Mouse (Mus musculus): ENCODE measurements around the gene Nfia. TPM values are rescaled to one million over a fixed set of nuclear protein-coding genes. Genes with fewer than 3 reads are reported as not detected.

Nfia gene
- polyA plus RNA-seq, 1 experiment from 2014 or later, result 32.1 TPM

DNA sequence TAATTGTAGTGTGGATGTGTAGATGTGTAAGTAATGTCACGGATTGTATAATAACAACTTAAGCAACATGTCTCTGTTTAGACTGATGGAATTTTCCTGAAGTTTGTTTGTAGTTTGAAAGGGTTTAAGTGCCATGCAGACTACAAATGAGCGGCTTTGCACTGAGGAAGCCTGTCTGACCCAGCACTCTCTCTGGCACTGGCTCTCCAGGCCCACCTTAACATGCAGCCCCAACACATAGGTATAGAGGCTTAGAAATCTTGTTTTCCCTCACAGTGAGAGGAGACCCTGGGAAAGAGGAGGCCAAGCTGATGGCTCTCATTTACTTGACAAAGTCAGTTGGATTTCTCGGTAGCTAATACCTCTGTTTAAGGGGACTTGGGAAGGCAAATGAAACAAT lies 13.9 kb upstream of the Nfia start:
- peak overlapping the region; percentile 54; the same call in 1 of the 2 replicates for H3K4me2 ChIP-seq (replicated peaks; ENCODE audit: low read depth, low read length)
- H3K9ac ChIP-seq (ENCODE audit: low read depth, low read length), result no peak overlapping the region
- no peak for ATAC-seq (ENCODE audit: low FRiP score, low TSS enrichment)
- WGBS, result 23% methylated on average over 3 of the region's 3 CpGs
- H3K4me1 ChIP-seq (ENCODE audit: control insufficient read depth, insufficient read depth, low read length), result 0 out of 2 replicates have a peak, but pooled peaks cover 5% of the 10 kb centered on the region
- peak overlapping the region; percentile 40; the same call in 1 of the 2 replicates for H3K4me3 ChIP-seq (ENCODE audit: low read length)
- H3K27ac ChIP-seq (ENCODE audit: low read depth, low read length), result no peak overlapping the region
- H3K36me3 ChIP-seq (ENCODE audit: control insufficient read depth, insufficient read depth, low read length), result no peaks in the 10 kb centered on the region
- peaks cover 33% of the 10 kb centered on the region for H3K27me3 ChIP-seq (ENCODE audit: control insufficient read depth, insufficient read depth, low read length)
- H3K9me3 ChIP-seq (ENCODE audit: control insufficient read depth, low read length), result no peaks in the 10 kb centered on the region

DNA sequence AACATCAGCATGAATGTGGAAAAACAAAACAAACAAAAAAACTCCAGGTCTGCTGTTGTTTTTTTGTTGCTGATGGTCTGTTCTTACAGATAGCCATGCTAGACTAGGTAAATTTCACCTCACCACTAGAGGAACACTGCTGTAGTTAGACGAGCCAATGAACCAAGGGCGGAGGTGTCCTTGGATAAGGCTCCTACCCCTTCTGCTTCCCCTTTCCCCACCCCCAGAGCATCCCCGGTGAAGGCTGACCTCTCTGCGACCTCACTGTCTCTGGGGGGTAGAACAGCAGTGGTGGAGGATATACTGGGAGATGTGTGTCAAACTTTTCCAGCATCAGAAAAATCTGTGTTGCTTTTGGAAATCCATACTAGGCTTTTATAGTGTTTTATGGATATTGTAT lies 7.9 kb upstream of the Nfia start:
- 29% methylated on average over 4 of the region's 4 CpGs for WGBS
- Histone ChIP-seq H3K4me2 (replicated peaks; ENCODE audit: low read depth, low read length) (no peak overlapping the region), H3K9me3 (ENCODE audit: control insufficient read depth, low read length) (no peaks in the 10 kb centered on the region), H3K36me3 (ENCODE audit: control insufficient read depth, insufficient read depth, low read length) (no peaks in the 10 kb centered on the region), H3K4me3 (ENCODE audit: low read length) (no peak overlapping the region), H3K4me1 (ENCODE audit: control insufficient read depth, insufficient read depth, low read length) (no peaks in the 10 kb centered on the region), H3K9ac (ENCODE audit: low read depth, low read length) (no peak overlapping the region), H3K27me3 (ENCODE audit: control insufficient read depth, insufficient read depth, low read length) (peaks cover 5% of the 10 kb centered on the region; the same call in 1 of the 2 replicates), H3K27ac (ENCODE audit: low read depth, low read length) (no peak overlapping the region)
- no peak for ATAC-seq (ENCODE audit: low FRiP score, low TSS enrichment)

DNA sequence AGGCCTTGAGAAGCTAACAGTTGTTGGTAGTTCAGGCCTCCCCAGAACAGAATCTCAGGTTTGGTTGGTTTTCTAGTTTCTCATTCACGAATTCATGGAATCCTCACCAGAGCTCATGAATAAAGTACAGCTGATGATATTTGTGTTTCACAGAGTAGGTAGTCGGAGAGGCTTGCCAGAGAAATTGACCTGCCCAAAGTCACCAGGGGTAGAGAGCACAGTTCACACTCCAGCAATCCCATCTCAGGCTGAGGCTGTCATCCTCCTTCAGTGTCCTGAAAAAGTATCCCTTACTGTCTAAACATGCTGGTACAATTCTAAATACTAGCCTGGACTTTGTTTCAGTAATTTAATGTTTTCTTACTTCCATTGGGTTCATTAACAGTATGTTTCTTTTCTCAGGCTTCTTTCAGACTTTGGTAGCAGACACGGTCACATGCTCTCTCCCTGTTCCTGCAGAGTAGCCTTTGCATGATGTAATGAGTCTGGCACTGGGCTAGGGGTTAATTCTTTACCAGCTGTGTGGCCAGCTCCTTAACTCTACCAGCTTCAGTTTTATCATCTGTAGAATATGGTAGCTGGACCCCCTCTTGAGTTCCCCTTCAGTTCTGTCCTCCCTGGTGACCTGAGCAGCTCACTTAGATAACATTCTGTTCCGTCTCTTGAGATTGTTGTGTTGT lies 7.1 kb upstream of the Nfia start:
- peak; percentile 64; the same call in 1 of the 2 replicates for ATAC-seq (ENCODE audit: low FRiP score, low TSS enrichment)
- Histone ChIP-seq H3K27ac (ENCODE audit: low read depth, low read length) (no peak overlapping the region), H3K4me2 (replicated peaks; ENCODE audit: low read depth, low read length) (no peak overlapping the region), H3K9ac (ENCODE audit: low read depth, low read length) (no peak overlapping the region), H3K9me3 (ENCODE audit: control insufficient read depth, low read length) (no peaks in the 10 kb centered on the region), H3K36me3 (ENCODE audit: control insufficient read depth, insufficient read depth, low read length) (no peaks in the 10 kb centered on the region), H3K27me3 (ENCODE audit: control insufficient read depth, insufficient read depth, low read length) (peaks cover 5% of the 10 kb centered on the region; the same call in 1 of the 2 replicates), H3K4me3 (ENCODE audit: low read length) (no peak overlapping the region), H3K4me1 (ENCODE audit: control insufficient read depth, insufficient read depth, low read length) (no peaks in the 10 kb centered on the region)
- 58% methylated on average over 4 of the region's 4 CpGs for WGBS

DNA sequence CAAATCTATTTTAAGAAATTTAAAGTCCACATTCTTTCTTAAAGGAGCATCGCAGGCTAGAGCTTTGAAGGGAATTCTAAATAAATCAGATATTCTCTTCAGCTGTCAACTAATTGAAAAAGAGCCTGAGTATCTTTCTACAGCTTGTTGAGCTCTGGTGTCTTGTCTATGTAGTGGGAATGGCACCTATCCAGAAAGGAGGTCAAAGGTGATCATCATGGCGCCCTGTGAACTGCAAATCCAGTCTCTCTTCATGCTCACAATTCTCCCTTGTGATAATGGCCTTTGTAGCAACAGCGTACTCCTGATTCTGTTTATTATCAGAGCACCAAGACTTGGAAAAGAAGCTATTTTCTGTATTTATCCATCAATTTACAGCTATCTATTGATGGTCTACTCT lies 6.4 kb upstream of the Nfia start:
- ATAC-seq (ENCODE audit: low FRiP score, low TSS enrichment), result no peak
- Histone ChIP-seq H3K4me1 (ENCODE audit: control insufficient read depth, insufficient read depth, low read length) (no peaks in the 10 kb centered on the region), H3K9ac (ENCODE audit: low read depth, low read length) (no peak overlapping the region), H3K4me2 (replicated peaks; ENCODE audit: low read depth, low read length) (no peak overlapping the region), H3K4me3 (ENCODE audit: low read length) (no peak overlapping the region), H3K36me3 (ENCODE audit: control insufficient read depth, insufficient read depth, low read length) (no peaks in the 10 kb centered on the region), H3K27ac (ENCODE audit: low read depth, low read length) (no peak overlapping the region), H3K9me3 (ENCODE audit: control insufficient read depth, low read length) (no peaks in the 10 kb centered on the region), H3K27me3 (ENCODE audit: control insufficient read depth, insufficient read depth, low read length) (peaks cover 1% of the 10 kb centered on the region; the same call in 1 of the 2 replicates)
- 88% methylated on average over 3 of the region's 3 CpGs for WGBS

DNA sequence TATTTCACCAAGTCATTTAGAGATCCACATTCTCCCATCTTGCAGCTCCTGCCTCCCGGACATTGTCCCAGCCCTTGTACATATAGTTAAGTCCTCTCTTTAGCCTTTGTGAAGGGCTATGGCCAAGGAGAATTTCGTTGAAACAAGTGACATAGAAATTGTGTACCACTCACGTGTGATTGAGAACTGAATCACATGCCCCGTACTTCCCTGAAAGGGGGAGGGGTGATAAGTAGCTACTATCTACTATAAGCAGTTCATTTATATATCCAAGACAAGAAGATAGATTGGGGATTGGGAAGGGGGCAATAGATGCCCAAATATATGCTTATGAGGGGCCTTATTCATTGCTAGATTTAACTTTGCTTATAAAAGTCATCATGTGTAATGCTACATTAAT lies 5.5 kb upstream of the Nfia start:
- WGBS, result 79% methylated on average over 4 of the region's 4 CpGs
- Histone ChIP-seq H3K36me3 (ENCODE audit: control insufficient read depth, insufficient read depth, low read length) (no peaks in the 10 kb centered on the region), H3K9ac (ENCODE audit: low read depth, low read length) (no peak overlapping the region), H3K9me3 (ENCODE audit: control insufficient read depth, low read length) (no peaks in the 10 kb centered on the region), H3K4me1 (ENCODE audit: control insufficient read depth, insufficient read depth, low read length) (no peaks in the 10 kb centered on the region), H3K4me3 (ENCODE audit: low read length) (no peak overlapping the region), H3K4me2 (replicated peaks; ENCODE audit: low read depth, low read length) (no peak overlapping the region), H3K27me3 (ENCODE audit: control insufficient read depth, insufficient read depth, low read length) (no peaks in the 10 kb centered on the region), H3K27ac (ENCODE audit: low read depth, low read length) (no peak overlapping the region)
- no peak for ATAC-seq (ENCODE audit: low FRiP score, low TSS enrichment)

DNA sequence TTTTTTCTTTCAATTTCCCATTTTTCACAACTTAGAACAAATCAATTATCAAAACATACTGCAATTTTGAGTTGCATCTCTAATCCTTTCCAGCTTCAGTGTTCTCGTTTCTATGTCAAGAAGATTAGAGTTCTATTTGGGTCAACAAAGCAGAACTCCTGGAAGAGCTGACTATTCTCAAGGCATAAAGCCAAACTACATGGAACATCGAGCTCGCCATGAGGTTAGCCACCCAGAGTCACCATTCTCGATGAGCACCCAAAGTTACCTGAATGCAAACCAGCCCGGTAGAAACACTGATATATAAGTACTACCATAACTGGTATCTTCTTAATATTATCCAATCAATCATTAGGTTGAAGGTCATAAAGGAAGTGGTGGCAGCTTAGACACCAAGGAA lies 5.0 kb upstream of the Nfia start:
- Histone ChIP-seq H3K27me3 (ENCODE audit: control insufficient read depth, insufficient read depth, low read length) (no peaks in the 10 kb centered on the region), H3K4me3 (ENCODE audit: low read length) (no peak overlapping the region), H3K9me3 (ENCODE audit: control insufficient read depth, low read length) (no peaks in the 10 kb centered on the region), H3K27ac (ENCODE audit: low read depth, low read length) (no peak overlapping the region), H3K9ac (ENCODE audit: low read depth, low read length) (no peak overlapping the region), H3K4me1 (ENCODE audit: control insufficient read depth, insufficient read depth, low read length) (no peaks in the 10 kb centered on the region), H3K4me2 (replicated peaks; ENCODE audit: low read depth, low read length) (no peak overlapping the region), H3K36me3 (ENCODE audit: control insufficient read depth, insufficient read depth, low read length) (no peaks in the 10 kb centered on the region)
- no peak for ATAC-seq (ENCODE audit: low FRiP score, low TSS enrichment)
- 92% methylated on average over 5 of the region's 5 CpGs for WGBS

DNA sequence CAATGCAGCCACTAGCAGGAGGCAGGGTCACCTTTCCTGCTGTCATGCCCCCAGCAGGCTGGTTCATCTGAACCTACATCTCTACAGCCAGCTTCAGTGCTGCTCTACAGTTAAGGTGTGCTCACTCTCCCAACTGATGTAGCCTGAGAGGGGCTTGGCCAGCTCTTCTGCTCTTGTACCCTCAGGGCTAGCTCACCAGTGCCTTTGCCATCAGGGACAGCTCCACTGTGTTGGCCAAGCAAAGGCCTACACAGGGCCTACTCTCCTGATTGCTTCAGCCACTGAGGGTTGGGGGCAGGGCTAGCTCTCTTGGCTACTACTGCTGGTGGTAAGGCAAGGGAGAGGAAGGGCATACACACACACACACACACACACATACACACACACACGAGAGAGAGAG lies 2.7 kb upstream of the Nfia start:
- Histone ChIP-seq H3K36me3 (ENCODE audit: control insufficient read depth, insufficient read depth, low read length) (no peaks in the 10 kb centered on the region), H3K9me3 (ENCODE audit: control insufficient read depth, low read length) (no peaks in the 10 kb centered on the region), H3K4me3 (ENCODE audit: low read length) (no peak overlapping the region), H3K4me1 (ENCODE audit: control insufficient read depth, insufficient read depth, low read length) (no peaks in the 10 kb centered on the region), H3K4me2 (replicated peaks; ENCODE audit: low read depth, low read length) (no peak overlapping the region), H3K27me3 (ENCODE audit: control insufficient read depth, insufficient read depth, low read length) (no peaks in the 10 kb centered on the region), H3K27ac (ENCODE audit: low read depth, low read length) (no peak overlapping the region), H3K9ac (ENCODE audit: low read depth, low read length) (no peak overlapping the region)
- WGBS, result no CpG with 5 or more reads among the region's 1 CpGs
- no peak for ATAC-seq (ENCODE audit: low FRiP score, low TSS enrichment)

DNA sequence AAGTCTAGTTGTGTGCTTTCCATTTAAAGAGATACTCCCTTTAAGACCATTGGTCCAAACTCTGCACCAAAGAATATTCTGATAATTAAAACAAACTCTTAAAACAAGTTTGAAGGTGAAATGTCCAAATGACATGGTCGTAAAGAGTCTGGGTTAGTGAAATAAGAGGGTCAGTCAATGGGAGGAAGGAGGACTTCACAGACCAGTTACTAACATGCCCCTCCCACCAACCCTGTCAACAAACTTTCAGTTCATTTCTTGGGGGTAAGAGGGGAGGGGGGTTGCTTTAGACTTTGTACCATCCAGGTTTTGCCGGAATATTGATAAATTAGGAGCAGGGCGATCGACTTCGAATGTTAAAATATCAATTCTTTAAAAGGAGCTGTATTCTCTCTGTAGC lies 1.1 kb upstream of the Nfia start:
- Histone ChIP-seq H3K9ac (ENCODE audit: low read depth, low read length) (peak overlapping the region; percentile 55; the same call in 1 of the 2 replicates), H3K27ac (ENCODE audit: low read depth, low read length) (peak overlapping the region; percentile 90; the same call in 1 of the 2 replicates), H3K36me3 (ENCODE audit: control insufficient read depth, insufficient read depth, low read length) (no peaks in the 10 kb centered on the region), H3K9me3 (ENCODE audit: control insufficient read depth, low read length) (no peaks in the 10 kb centered on the region), H3K4me1 (ENCODE audit: control insufficient read depth, insufficient read depth, low read length) (no peaks in the 10 kb centered on the region), H3K4me2 (replicated peaks; ENCODE audit: low read depth, low read length) (peak overlapping the region; percentile 68), H3K27me3 (ENCODE audit: control insufficient read depth, insufficient read depth, low read length) (peaks cover 2% of the 10 kb centered on the region; the same call in 1 of the 2 replicates), H3K4me3 (ENCODE audit: low read length) (peak overlapping the region; percentile 46)
- 9% methylated on average over 5 of the region's 5 CpGs for WGBS
- ATAC-seq (ENCODE audit: low FRiP score, low TSS enrichment), result no peak

DNA sequence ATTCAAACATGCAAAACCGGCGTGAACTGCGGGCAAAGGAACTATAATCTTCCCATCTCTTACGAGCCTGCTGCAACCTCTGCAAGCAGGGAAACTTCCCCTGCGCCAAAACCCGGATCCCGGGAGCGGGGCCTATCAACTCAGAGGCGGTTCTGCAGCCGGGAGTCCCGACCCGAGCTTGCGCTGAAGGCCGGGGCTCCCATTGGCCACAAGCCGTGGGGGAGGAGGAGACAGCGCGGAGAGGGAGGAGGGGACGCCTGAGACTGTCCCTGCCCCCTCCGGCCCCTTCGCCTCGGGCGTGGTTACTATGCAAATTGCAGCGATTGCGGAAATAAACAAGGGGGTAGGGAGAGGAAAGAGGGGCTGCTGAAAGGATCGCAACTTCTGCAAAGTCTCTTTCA lies 450 bp upstream of the Nfia start:
- no peaks in the 10 kb centered on the region for H3K36me3 ChIP-seq (ENCODE audit: control insufficient read depth, insufficient read depth, low read length)
- H3K4me1 ChIP-seq (ENCODE audit: control insufficient read depth, insufficient read depth, low read length), result no peaks in the 10 kb centered on the region
- H3K9ac ChIP-seq (ENCODE audit: low read depth, low read length), result peak overlapping the region; percentile 55
- H3K27me3 ChIP-seq (ENCODE audit: control insufficient read depth, insufficient read depth, low read length), result peaks cover 4% of the 10 kb centered on the region
- H3K4me2 ChIP-seq (replicated peaks; ENCODE audit: low read depth, low read length), result peak overlapping the region; percentile 68
- no peaks in the 10 kb centered on the region for H3K9me3 ChIP-seq (ENCODE audit: control insufficient read depth, low read length)
- WGBS, result under 1% methylated on average over 25 of the region's 25 CpGs
- peak overlapping the region; percentile 90 for H3K27ac ChIP-seq (ENCODE audit: low read depth, low read length)
- peak; percentile 96 for ATAC-seq (ENCODE audit: low FRiP score, low TSS enrichment)
- H3K4me3 ChIP-seq (ENCODE audit: low read length), result peak overlapping the region; percentile 46

Measured in kidney, embryonic 14.5 days (tissue).